Mouse (Mus musculus) gastrocnemius, adult 2 months (tissue): ENCODE results near the gene Sycp3. TPM values are rescaled to one million over a fixed set of nuclear protein-coding genes. Genes with fewer than 3 reads are reported as not detected.
A peak's percentile ranks its signal among the peaks of the same experiment; 100 is the strongest.
"Not testable (repeated sequence)": the region's sequence is repeated elsewhere in the genome, so short reads cannot be mapped to it uniquely, and the experiment has no call there.

Source experiments
- DNase-seq: peaks from one replicate; pipeline ENCODE4 v3.0.0; 2022
- H3K27ac ChIP-seq: fragments of 200-600 bp; 2 replicates; pipeline ENCODE4 v1.8.1; 2022; ENCODE audit warnings: mild to moderate bottlenecking
- H3K4me3 ChIP-seq: fragments of 200-600 bp; 2 replicates; pipeline ENCODE4 v1.8.1; 2022; ENCODE audit warnings: mild to moderate bottlenecking, moderate library complexity
- CTCF ChIP-seq: fragments of 200-600 bp; IDR thresholded peaks from 2 replicates; pipeline ENCODE4 v1.8.1; 2022; ENCODE audit warnings: antibody characterized with exemption, mild to moderate bottlenecking, moderate library complexity
- intact Hi-C: fragments of 180-260 bp; cut with DNase I; formaldehyde crosslinking; loops from one replicate; pipeline ENCODE4 v1.15.1; 2025
- total RNA-seq, 2 experiments: library from RNA; stranded (reverse); gene quantifications; 2 replicates each; pipeline ENCODE4 v1.2.3; 2021

The Sycp3 gene
- total RNA-seq, 2 experiments from 2014 or later, result not detected

GRCm38 (mm10) chr10:88503421-88504314 is 44.3 kb downstream of the Sycp3 start, which contains the start of gene Chpt1:
Gene Chpt1 (minus strand): TSS chr10:88504073.
- Histone ChIP-seq H3K4me3 (peak within 1 kb of the TSS; percentile 79), H3K27ac (peak within 1 kb of the TSS; percentile 92)
- peak; percentile 96 for DNase-seq
- intact Hi-C loops, result loop anchor here (5.0 kb wide), 1 partner anchor 121 kb away; no protein-coding TSS in a partner anchor
- TF ChIP-seq CTCF, result no peak

- TF ChIP-seq CTCF, result no peak
- Histone ChIP-seq H3K27ac (peak overlapping the region; percentile 90), H3K4me3 (peak overlapping the region; percentile 79)
- intact Hi-C loops, result loop anchor here (5.0 kb wide), 1 partner anchor 122 kb away; no protein-coding TSS in a partner anchor
- DNase-seq, result no peak
Observed at GRCm38 (mm10) chr10:88504481-88504880, 45.1 kb downstream of the Sycp3 start.

GRCm38 (mm10) chr10:88505256-88505655 is 45.9 kb downstream of the Sycp3 start:
- H3K27ac ChIP-seq, result no peak overlapping the region
- intact Hi-C loops, result no loop called here
- TF ChIP-seq CTCF, result no peak
- H3K4me3 ChIP-seq, result no peak overlapping the region
- DNase-seq, result no peak

GRCm38 (mm10) chr10:88507691-88508143 is 48.3 kb downstream of the Sycp3 start:
- no peak for DNase-seq
- intact Hi-C loops, result no loop called here
- no peak for TF ChIP-seq CTCF
- Histone ChIP-seq H3K4me3 (no peak overlapping the region), H3K27ac (no peak overlapping the region)

- Histone ChIP-seq H3K27ac (peak overlapping the region; percentile 76), H3K4me3 (no peak overlapping the region)
- DNase-seq, result peak; percentile 52
- intact Hi-C loops, result no loop called here
- TF ChIP-seq CTCF, result no peak
Observed at GRCm38 (mm10) chr10:88510503-88511271, 51.3 kb downstream of the Sycp3 start.

GRCm38 (mm10) chr10:88511355-88511754 is 52.0 kb downstream of the Sycp3 start:
- no peak for DNase-seq
- H3K27ac ChIP-seq, result peak overlapping the region; percentile 76
- intact Hi-C loops, result no loop called here

GRCm38 (mm10) chr10:88513574-88514135 is 54.3 kb downstream of the Sycp3 start:
- no peak for TF ChIP-seq CTCF
- H3K27ac ChIP-seq, result peak overlapping the region; percentile 67
- intact Hi-C loops, result no loop called here

More at GRCm38 (mm10) chr10:88511355-88511754, 52.0 kb downstream of the Sycp3 start:
- H3K4me3 ChIP-seq, result no peak overlapping the region
- TF ChIP-seq CTCF, result no peak

GRCm38 (mm10) chr10:88514495-88514894 is 55.1 kb downstream of the Sycp3 start:
- Histone ChIP-seq H3K4me3 (no peak overlapping the region), H3K27ac (peak overlapping the region; percentile 67)
- TF ChIP-seq CTCF, result peak; percentile 61
- intact Hi-C loops, result no loop called here
- peak; percentile 78 for DNase-seq

More at GRCm38 (mm10) chr10:88513574-88514135, 54.3 kb downstream of the Sycp3 start:
- no peak for DNase-seq
- no peak overlapping the region for H3K4me3 ChIP-seq

- DNase-seq, H3K27ac ChIP-seq, intact Hi-C loops, H3K4me3 ChIP-seq: not testable (repeated sequence)
Observed at GRCm38 (mm10) chr10:88515049-88515448, 55.7 kb downstream of the Sycp3 start.

GRCm38 (mm10) chr10:88522795-88523194 is 63.4 kb downstream of the Sycp3 start:
- intact Hi-C loops, result no loop called here
- DNase-seq, result no peak
- no peak overlapping the region for H3K4me3 ChIP-seq
- no peak overlapping the region for H3K27ac ChIP-seq
- TF ChIP-seq CTCF, result no peak

Other genes starting within 250 kb of the Sycp3 start
- gene Dram1, start 80.5 kb upstream of the Sycp3 start, total RNA-seq, result 1 to 10 TPM; 1.0 to 1.7 TPM
- gene Gnptab, start 80.4 kb upstream of the Sycp3 start, total RNA-seq, result 10 to 100 TPM; 14.7 to 15.3 TPM
- gene Chpt1, start 44.5 kb downstream of the Sycp3 start, total RNA-seq, result 100 to 1,000 TPM in 1 of 2 experiments, 10 to 100 TPM in 1; 85.2 to 129 TPM
- 1,000 to 10,000 TPM in 1 of 2 experiments, 100 to 1,000 TPM in 1; 749 to 2,272 TPM for gene Mybpc1, start 145.6 kb downstream of the Sycp3 start, total RNA-seq
- gene Spic, start 225.4 kb downstream of the Sycp3 start, total RNA-seq, result not detected